Mouse (Mus musculus) heart, embryonic 16.5 days (tissue): Measurements from ENCODE around the gene Nrm. TPM values are rescaled to one million over a fixed set of nuclear protein-coding genes. Genes with fewer than 3 reads are reported as not detected.

Experiments used
- ATAC-seq: fragments of 200-750 bp; cut with Nextera tagmentation; replicated peaks from 2 replicates; pipeline ENCODE4 v1.8.0; 2017; ENCODE audit warnings: moderate number of reproducible peaks; ENCODE audit not compliant: insufficient read depth, low FRiP score; ENCODE audit errors: extremely low read depth
- H3K27ac ChIP-seq: fragments of 300-500 bp; sonication (generic); 2 replicates; pipeline ENCODE4 v1.5.1; 2014; ENCODE audit warnings: mild to moderate bottlenecking, low read length, control low read depth, moderate library complexity
- H3K27me3 ChIP-seq: fragments of 300-500 bp; sonication (generic); 2 replicates; pipeline ENCODE4 v1.6.1; 2014; ENCODE audit warnings: low read length, mixed read lengths; ENCODE audit not compliant: control insufficient read depth, insufficient read depth
- H3K36me3 ChIP-seq: fragments of 300-500 bp; sonication (generic); 2 replicates; pipeline ENCODE4 v1.6.1; 2014; ENCODE audit not compliant: control insufficient read depth, insufficient read depth
- H3K4me1 ChIP-seq: fragments of 300-500 bp; sonication (generic); 2 replicates; pipeline ENCODE4 v1.6.1; 2014; ENCODE audit warnings: low read length, mixed read lengths; ENCODE audit not compliant: control insufficient read depth, insufficient read depth
- H3K4me2 ChIP-seq: fragments of 300-500 bp; sonication (generic); 2 replicates; pipeline ENCODE4 v1.6.1; 2014; ENCODE audit warnings: low read depth, mild to moderate bottlenecking, control low read depth, low read length
- H3K4me3 ChIP-seq: fragments of 300-500 bp; sonication (generic); 2 replicates; pipeline ENCODE4 v1.5.1; 2014; ENCODE audit warnings: mild to moderate bottlenecking, control low read depth, low read length
- H3K9ac ChIP-seq: fragments of 300-500 bp; sonication (generic); 2 replicates; pipeline ENCODE4 v1.6.1; 2014; ENCODE audit warnings: low read length, control low read depth
- H3K9me3 ChIP-seq: fragments of 300-500 bp; sonication (generic); replicated peaks from 2 replicates; pipeline ENCODE4 v1.6.1; 2016; ENCODE audit warnings: low read length; ENCODE audit not compliant: control insufficient read depth
- WGBS: fragments of 180-500 bp; shearing (Covaris S2); extraction: QIAGEN DNeasy Blood & Tissue Kit; methylation state at CpG from one replicate; pipeline ENCODE4 v1.1.7; 2014; 5-methylcytosine and 5-hydroxymethylcytosine counted together
- polyA plus RNA-seq: library from polyadenylated mRNA; unstranded; fragments of >200 nt; fragmentation: Nextera tagmentation; extraction: Ambion mirVana; gene quantifications from 2 replicates; pipeline ENCODE4 v1.2.1, GENCODE M21; 2015

The Nrm gene
- polyA plus RNA-seq = 45.9 and 46.9 TPM in 2 replicates

DNA sequence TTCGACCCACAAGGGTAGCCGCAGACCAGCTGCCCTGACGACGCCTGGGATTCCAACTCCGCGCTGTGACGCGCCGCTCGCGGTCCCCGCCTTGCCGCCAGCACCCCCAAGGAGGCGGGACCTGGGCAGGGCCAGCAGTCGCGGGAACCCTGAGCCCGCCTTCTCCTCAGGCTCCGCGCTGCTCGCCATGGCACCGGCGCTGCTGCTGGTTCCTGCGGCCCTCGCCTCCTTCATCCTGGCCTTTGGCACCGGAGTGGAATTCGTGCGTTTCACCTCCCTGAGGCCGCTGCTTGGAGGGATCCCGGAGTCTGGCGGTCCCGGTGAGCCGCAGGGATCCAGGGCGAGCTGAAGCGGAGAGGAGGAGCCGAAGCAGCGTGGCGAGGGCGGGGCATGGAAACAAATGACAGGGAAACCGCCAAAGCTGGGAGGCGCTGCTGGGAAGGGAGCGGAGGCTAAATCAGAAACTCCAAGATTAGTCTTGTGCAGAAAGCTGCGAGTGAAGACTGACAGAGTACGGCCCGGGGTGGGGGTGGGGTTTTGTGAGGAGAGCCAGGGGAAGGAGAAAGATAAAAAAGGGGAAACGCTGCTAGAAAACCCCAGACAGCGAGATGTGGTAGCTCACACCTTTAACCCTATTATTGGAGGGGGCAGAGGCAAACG, at the start of gene Nrm:
Nrm (plus strand) TSS at position 121 of the 660 bp plus-strand sequence.
- 0% methylated on average over 47 of the region's 47 CpGs for WGBS
- Histone ChIP-seq H3K4me2 (peak within 1 kb of the TSS; percentile 66), H3K9me3 (no peaks in the 10 kb centered on the region), H3K4me3 (peak within 1 kb of the TSS; percentile 79), H3K27ac (peak within 1 kb of the TSS; percentile 94), H3K36me3 (peaks cover 14% of the 10 kb centered on the region), H3K9ac (peak within 1 kb of the TSS; percentile 72), H3K4me1 (peaks cover 15% of the 10 kb centered on the region), H3K27me3 (no peaks in the 10 kb centered on the region)
- peak; percentile 89 for ATAC-seq

DNA sequence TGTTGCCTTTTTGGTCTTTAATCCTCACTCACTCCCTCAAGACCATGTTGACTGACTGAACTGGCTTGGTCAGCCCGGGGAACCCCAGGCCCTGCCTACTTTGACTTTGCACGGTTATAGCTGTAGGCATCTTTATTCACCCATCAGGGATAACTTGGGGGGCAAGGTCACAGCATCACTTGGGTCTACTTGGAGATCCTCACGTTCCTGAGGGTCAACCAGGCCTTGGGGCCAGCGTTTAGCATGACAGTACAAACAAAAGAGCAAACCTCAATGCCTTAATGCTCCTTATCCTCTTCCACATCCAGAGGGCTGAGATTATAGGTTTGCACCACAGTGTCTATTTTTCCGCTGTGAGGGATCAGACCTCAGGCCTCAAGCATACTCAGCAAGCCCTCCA, 48.8 kb upstream of the Nrm start:
- Histone ChIP-seq H3K4me3 (no peak overlapping the region), H3K27me3 (no peaks in the 10 kb centered on the region), H3K9me3 (no peaks in the 10 kb centered on the region), H3K36me3 (no peaks in the 10 kb centered on the region), H3K4me2 (no peak overlapping the region), H3K27ac (peak overlapping the region; percentile 99), H3K9ac (peak overlapping the region; percentile 64), H3K4me1 (peaks cover 55% of the 10 kb centered on the region)
- no peak for ATAC-seq
- WGBS = 83% methylated on average over 5 of the region's 5 CpGs

DNA sequence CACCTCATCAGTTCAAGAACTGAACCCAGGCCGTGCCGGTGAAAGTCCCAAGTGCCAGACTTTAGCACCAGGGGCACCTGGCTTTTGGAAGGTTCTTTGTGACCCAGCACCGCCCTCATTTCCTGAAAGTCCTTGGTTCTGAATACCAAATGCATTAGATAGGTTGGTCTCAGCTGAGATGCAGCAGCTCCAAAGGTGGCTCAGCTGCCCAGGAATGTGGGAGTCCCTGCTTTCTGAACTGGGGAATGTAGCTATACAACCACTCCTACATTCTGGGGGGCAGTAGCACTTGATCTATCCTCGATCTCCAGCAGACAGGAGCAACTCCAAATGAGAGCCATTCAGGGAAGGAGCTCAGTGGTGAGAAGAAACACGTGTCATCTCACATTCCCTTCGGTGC, 48.4 kb upstream of the Nrm start:
- peak; percentile 16; the same call in 1 of the 2 replicates for ATAC-seq
- no peak overlapping the region for H3K4me3 ChIP-seq
- peak overlapping the region; percentile 99 for H3K27ac ChIP-seq
- no peaks in the 10 kb centered on the region for H3K9me3 ChIP-seq
- H3K4me2 ChIP-seq = peak overlapping the region; percentile 31; the same call in 1 of the 2 replicates
- no peaks in the 10 kb centered on the region for H3K36me3 ChIP-seq
- WGBS = 39% methylated on average over 6 of the region's 6 CpGs
- H3K4me1 ChIP-seq = peaks cover 57% of the 10 kb centered on the region
- H3K9ac ChIP-seq = peak overlapping the region; percentile 64
- no peaks in the 10 kb centered on the region for H3K27me3 ChIP-seq

DNA sequence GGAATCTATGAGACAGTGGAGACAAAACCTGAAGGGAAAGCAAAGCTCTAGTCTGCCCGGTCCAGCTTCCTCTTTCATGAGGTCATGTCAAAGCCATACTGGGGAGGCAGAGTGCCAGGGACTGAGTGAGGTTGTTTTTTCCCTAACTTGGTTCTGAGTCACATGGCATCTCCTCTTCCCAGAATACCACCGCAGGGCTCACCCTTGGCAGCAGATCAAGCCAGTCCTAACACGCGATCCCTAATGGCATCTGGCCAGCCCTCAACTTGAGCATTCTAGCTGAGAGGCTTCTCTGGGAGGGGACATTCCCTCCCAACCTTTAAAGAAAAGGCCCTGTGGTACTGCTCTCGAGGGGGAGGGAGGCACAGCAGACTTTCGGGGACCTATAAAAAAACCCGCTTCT, 47.9 kb upstream of the Nrm start:
- H3K27ac ChIP-seq = peak overlapping the region; percentile 99
- WGBS = 11% methylated on average over 7 of the region's 7 CpGs
- peaks cover 57% of the 10 kb centered on the region for H3K4me1 ChIP-seq
- no peaks in the 10 kb centered on the region for H3K27me3 ChIP-seq
- H3K9me3 ChIP-seq = no peaks in the 10 kb centered on the region
- peak overlapping the region; percentile 31; the same call in 1 of the 2 replicates for H3K4me2 ChIP-seq
- peak overlapping the region; percentile 64 for H3K9ac ChIP-seq
- no peak overlapping the region for H3K4me3 ChIP-seq
- ATAC-seq = peak; percentile 90
- no peaks in the 10 kb centered on the region for H3K36me3 ChIP-seq

DNA sequence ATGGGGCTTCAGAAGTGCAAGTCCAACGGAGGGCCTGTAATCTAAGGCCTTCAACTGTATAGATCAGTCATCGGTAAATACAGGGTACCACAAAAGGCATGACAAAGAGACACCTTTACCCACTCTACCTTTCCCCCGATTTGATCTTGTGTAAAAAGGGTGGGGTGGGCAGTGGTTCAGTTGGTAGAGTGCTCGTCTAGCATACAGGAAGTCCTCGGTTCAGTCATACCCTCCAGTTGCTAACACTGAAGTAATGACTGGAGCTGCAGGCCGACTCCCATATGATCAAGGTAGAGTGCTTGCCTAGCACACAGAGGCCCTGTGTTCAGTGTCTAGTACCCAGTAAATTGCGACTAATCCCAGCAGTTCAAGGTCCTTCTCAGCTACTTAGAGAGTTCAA, 47.5 kb upstream of the Nrm start:
- H3K9me3 ChIP-seq = no peaks in the 10 kb centered on the region
- H3K27me3 ChIP-seq = no peaks in the 10 kb centered on the region
- WGBS = 46% methylated on average over 7 of the region's 7 CpGs
- H3K4me3 ChIP-seq = no peak overlapping the region
- H3K4me1 ChIP-seq = peaks cover 55% of the 10 kb centered on the region
- no peaks in the 10 kb centered on the region for H3K36me3 ChIP-seq
- H3K27ac ChIP-seq = peak overlapping the region; percentile 99
- peak overlapping the region; percentile 22 for H3K9ac ChIP-seq
- no peak overlapping the region for H3K4me2 ChIP-seq
- ATAC-seq = 0 out of 2 replicates have a peak, but pooled peaks have one; percentile 4

DNA sequence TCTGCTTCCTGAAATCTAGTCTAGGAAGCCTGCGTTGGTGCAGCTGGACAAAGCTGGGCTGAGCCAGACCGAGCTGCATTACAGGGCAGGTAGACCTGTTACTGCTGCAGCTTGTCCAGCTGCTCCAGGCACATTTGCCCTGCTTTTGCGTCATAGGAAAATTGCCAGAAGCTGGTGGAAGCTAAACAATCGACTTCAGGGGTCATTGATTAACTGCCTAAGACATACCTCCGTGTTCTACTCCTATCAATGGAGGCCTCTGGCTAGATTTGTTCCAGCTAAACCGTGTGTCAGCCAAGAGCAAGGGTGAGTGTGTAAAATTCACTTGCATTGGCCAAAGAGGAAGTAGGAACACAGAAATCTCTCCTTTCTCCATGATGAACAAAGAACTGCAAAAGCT, 46.4 kb upstream of the Nrm start:
- H3K27ac ChIP-seq = peak overlapping the region; percentile 99
- no peaks in the 10 kb centered on the region for H3K36me3 ChIP-seq
- H3K27me3 ChIP-seq = no peaks in the 10 kb centered on the region
- peak overlapping the region; percentile 57 for H3K9ac ChIP-seq
- no peak for ATAC-seq
- no peak overlapping the region for H3K4me2 ChIP-seq
- H3K4me1 ChIP-seq = peaks cover 55% of the 10 kb centered on the region
- no peaks in the 10 kb centered on the region for H3K9me3 ChIP-seq
- WGBS = 57% methylated on average over 6 of the region's 6 CpGs
- H3K4me3 ChIP-seq = no peak overlapping the region

DNA sequence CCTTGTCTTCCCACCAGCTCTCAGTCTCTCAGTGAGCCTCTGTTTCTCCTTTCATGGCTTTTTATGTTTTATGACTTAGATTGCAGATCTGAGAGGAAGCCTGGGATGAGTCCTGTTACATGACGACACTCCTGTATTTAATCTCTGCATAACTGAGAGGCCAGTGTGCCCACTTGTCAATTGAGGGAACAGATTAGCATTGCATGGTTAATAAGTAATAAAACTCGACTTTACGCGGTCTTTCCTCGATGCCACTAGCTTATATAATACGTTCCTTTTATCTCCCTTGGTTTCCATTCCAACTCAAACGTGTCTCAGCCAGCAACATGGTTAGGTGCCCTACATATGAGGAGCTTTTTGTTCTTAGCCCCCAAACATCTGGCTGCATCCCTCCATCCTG, 45.3 kb upstream of the Nrm start:
- no peak for ATAC-seq
- Histone ChIP-seq H3K4me1 (peaks cover 57% of the 10 kb centered on the region), H3K27ac (peak overlapping the region; percentile 99), H3K9ac (peak overlapping the region; percentile 32), H3K4me2 (peak overlapping the region; percentile 15; the same call in 1 of the 2 replicates), H3K36me3 (no peaks in the 10 kb centered on the region), H3K4me3 (no peak overlapping the region), H3K9me3 (no peaks in the 10 kb centered on the region), H3K27me3 (no peaks in the 10 kb centered on the region)
- WGBS = 55% methylated on average over 7 of the region's 7 CpGs

DNA sequence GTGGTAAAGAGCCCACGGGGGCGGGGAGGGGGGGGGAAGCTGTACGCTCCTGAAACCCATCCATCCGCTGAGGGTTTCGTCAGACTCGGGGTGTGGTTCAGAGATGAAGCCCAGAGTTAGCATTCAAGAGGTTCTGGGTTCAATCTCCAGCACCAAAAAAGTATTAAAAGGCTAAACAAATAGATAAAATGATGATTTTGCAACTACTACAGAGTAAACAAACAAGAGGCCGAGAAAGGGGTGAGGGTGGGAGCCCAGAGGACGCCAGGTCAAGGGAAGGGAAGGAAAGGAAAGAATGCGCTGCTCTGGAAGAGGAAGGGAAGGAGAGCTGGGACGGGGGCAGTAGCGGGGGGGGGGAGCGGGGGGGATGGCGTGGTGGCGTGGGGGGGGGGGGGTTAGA, 44.4 kb upstream of the Nrm start:
- Histone ChIP-seq H3K27ac (no peak overlapping the region), H3K9ac (no peak overlapping the region), H3K4me3 (no peak overlapping the region), H3K4me1 (peaks cover 51% of the 10 kb centered on the region), H3K9me3 (no peaks in the 10 kb centered on the region), H3K36me3 (no peaks in the 10 kb centered on the region), H3K27me3 (no peaks in the 10 kb centered on the region), H3K4me2 (no peak overlapping the region)
- WGBS = 69% methylated on average over 8 of the region's 14 CpGs
- no peak for ATAC-seq

DNA sequence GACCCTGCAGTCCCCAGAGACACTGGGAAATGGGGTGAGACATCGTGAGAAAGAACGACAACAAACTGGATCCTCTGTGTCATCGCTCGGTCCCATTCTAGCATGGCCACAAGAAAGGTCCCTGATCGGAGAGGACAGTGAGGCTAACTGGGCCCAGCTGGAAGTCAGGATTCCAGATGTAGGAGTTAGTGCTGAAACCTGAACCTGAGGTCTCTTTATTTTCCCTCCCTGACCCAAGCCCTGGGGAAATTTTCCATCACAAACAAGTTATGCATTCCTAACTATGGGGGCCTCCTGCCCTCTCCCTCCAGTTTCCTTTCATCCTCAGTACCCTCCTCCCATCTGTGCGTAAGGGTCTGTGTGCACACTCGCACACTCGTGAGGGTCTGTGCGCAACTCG, 43.9 kb upstream of the Nrm start:
- no peak overlapping the region for H3K27ac ChIP-seq
- no peaks in the 10 kb centered on the region for H3K27me3 ChIP-seq
- ATAC-seq = no peak
- no peak overlapping the region for H3K4me3 ChIP-seq
- H3K9ac ChIP-seq = no peak overlapping the region
- no peak overlapping the region for H3K4me2 ChIP-seq
- no peaks in the 10 kb centered on the region for H3K9me3 ChIP-seq
- 68% methylated on average over 10 of the region's 10 CpGs for WGBS
- H3K4me1 ChIP-seq = peaks cover 46% of the 10 kb centered on the region
- no peaks in the 10 kb centered on the region for H3K36me3 ChIP-seq
